Mouse (Mus musculus) embryonic fibroblast, embryonic 13.5 days (primary cell): ENCODE results near the gene Mettl16.

Experiments
- CTCF ChIP-seq: IDR thresholded peaks from 2 replicates; pipeline ENCODE4 v1.5.1; 2011; ENCODE audit warnings: mild to moderate bottlenecking, control low read depth, low read length, moderate library complexity, borderline replicate concordance; ENCODE audit not compliant: insufficient read depth
- POLR2A ChIP-seq: IDR thresholded peaks from 2 replicates; pipeline ENCODE4 v1.6.1; 2011; ENCODE audit warnings: low read depth, mild to moderate bottlenecking, control low read depth, low read length, moderate library complexity

GRCm38 (mm10) chr11:74763960-74764625, 6.5 kb upstream of the Mettl16 start:
- TF ChIP-seq POLR2A: no peak
- no peak for TF ChIP-seq CTCF
